Mouse (Mus musculus) kidney, postnatal 14 days (tissue): ENCODE measurements around the gene Dcdc2c.

ENCODE experiments used
- DNase-seq: peaks from one replicate; pipeline ENCODE4 v3.0.0; 2022; ENCODE audit warnings: mixed read lengths

Gene Dcdc2c

GRCm38 (mm10) chr12:28552299-28552698, at the start of gene Dcdc2c:
Gene Dcdc2c (minus strand): TSS chr12:28552399.
- no peak for DNase-seq

GRCm38 (mm10) chr12:28598526-28598991, 46.4 kb upstream of the Dcdc2c start:
- no peak for DNase-seq

GRCm38 (mm10) chr12:28598110-28598509, 45.9 kb upstream of the Dcdc2c start:
- DNase-seq: no peak

- no peak for DNase-seq
Observed at GRCm38 (mm10) chr12:28597699-28598098, 45.5 kb upstream of the Dcdc2c start.

- DNase-seq: no peak
Observed at GRCm38 (mm10) chr12:28596851-28597250, 44.7 kb upstream of the Dcdc2c start.

GRCm38 (mm10) chr12:28590428-28590827, 38.2 kb upstream of the Dcdc2c start:
- DNase-seq: no peak

GRCm38 (mm10) chr12:28589090-28589868, 37.1 kb upstream of the Dcdc2c start:
- DNase-seq: peak; percentile 87

GRCm38 (mm10) chr12:28587949-28588348, 35.8 kb upstream of the Dcdc2c start:
- no peak for DNase-seq

- DNase-seq: no peak
Observed at GRCm38 (mm10) chr12:28584036-28584435, 31.8 kb upstream of the Dcdc2c start.

- DNase-seq: no peak
Observed at GRCm38 (mm10) chr12:28582423-28582822, 30.2 kb upstream of the Dcdc2c start, which contains the start of gene Allc. Gene Allc (minus strand): TSS chr12:28582523.

GRCm38 (mm10) chr12:28579132-28579531, 26.9 kb upstream of the Dcdc2c start:
- DNase-seq: no peak

GRCm38 (mm10) chr12:28578147-28578546, 25.9 kb upstream of the Dcdc2c start:
- no peak for DNase-seq

GRCm38 (mm10) chr12:28575366-28576070, 23.3 kb upstream of the Dcdc2c start:
- DNase-seq: no peak

GRCm38 (mm10) chr12:28572241-28572640, 20.0 kb upstream of the Dcdc2c start:
- no peak for DNase-seq

- no peak for DNase-seq
Observed at GRCm38 (mm10) chr12:28551775-28552174, 424 bp downstream of the Dcdc2c start.

GRCm38 (mm10) chr12:28548887-28549286, 3.3 kb downstream of the Dcdc2c start:
- DNase-seq: no peak

- no peak for DNase-seq
Observed at GRCm38 (mm10) chr12:28514264-28514775, 37.9 kb downstream of the Dcdc2c start.

- no peak for DNase-seq
Observed at GRCm38 (mm10) chr12:28509699-28510280, 42.4 kb downstream of the Dcdc2c start.

GRCm38 (mm10) chr12:28494289-28494688, 57.9 kb downstream of the Dcdc2c start:
- no peak for DNase-seq

GRCm38 (mm10) chr12:28482483-28483160, 69.6 kb downstream of the Dcdc2c start:
- DNase-seq: no peak

- DNase-seq: no peak
Observed at GRCm38 (mm10) chr12:28460951-28461431, 91.2 kb downstream of the Dcdc2c start.

- DNase-seq: no peak
Observed at GRCm38 (mm10) chr12:28460523-28460922, 91.7 kb downstream of the Dcdc2c start.

- DNase-seq: no peak
Observed at GRCm38 (mm10) chr12:28458786-28459185, 93.4 kb downstream of the Dcdc2c start.
